Mouse (Mus musculus) brain, adult 2 months (tissue): ENCODE measurements around the gene Lrat.
A peak's percentile ranks its signal among the peaks of the same experiment; 100 is the strongest.

Experiments used
- DNase-seq: peaks from one replicate; pipeline ENCODE4 v3.0.0; 2011; ENCODE audit warnings: low read depth, low spot score

Lrat gene

GRCm38 (mm10) chr3:82903613-82904205 is at the start of gene Lrat:
TSS of gene Lrat (minus strand) at chr3:82903973.
- DNase-seq, result peak; percentile 4

- DNase-seq, result no peak
These were observed 48.6 kb upstream of the Lrat start for GRCm38 (mm10) chr3:82952173-82952962.

GRCm38 (mm10) chr3:82950639-82951038 is 46.9 kb upstream of the Lrat start:
- DNase-seq, result no peak

GRCm38 (mm10) chr3:82950208-82950607 is 46.4 kb upstream of the Lrat start:
- DNase-seq, result no peak

GRCm38 (mm10) chr3:82946375-82947107 is 42.8 kb upstream of the Lrat start:
- DNase-seq, result no peak

GRCm38 (mm10) chr3:82927917-82928316 is 24.1 kb upstream of the Lrat start:
- no peak for DNase-seq

GRCm38 (mm10) chr3:82915632-82916031 is 11.9 kb upstream of the Lrat start:
- DNase-seq, result no peak

- no peak for DNase-seq
These were observed 4.9 kb upstream of the Lrat start for GRCm38 (mm10) chr3:82908671-82909070.

GRCm38 (mm10) chr3:82904211-82904908 is 587 bp upstream of the Lrat start:
- peak; percentile 3 for DNase-seq

GRCm38 (mm10) chr3:82902757-82903612 is 788 bp downstream of the Lrat start:
- peak; percentile 2 for DNase-seq

- DNase-seq, result no peak
These were observed 14.9 kb downstream of the Lrat start for GRCm38 (mm10) chr3:82888842-82889241.

- peak; percentile 55 for DNase-seq
These were observed 26.5 kb downstream of the Lrat start for GRCm38 (mm10) chr3:82877258-82877657.

GRCm38 (mm10) chr3:82876372-82876739 is 27.4 kb downstream of the Lrat start, which contains the start of gene Rbm46:
TSS of gene Rbm46 (minus strand) at chr3:82876483.
- peak; percentile 73 for DNase-seq

- no peak for DNase-seq
These were observed 28.0 kb downstream of the Lrat start for GRCm38 (mm10) chr3:82875671-82876371.

- DNase-seq, result peak; percentile 74
These were observed 46.2 kb downstream of the Lrat start for GRCm38 (mm10) chr3:82857414-82858077.
